Mouse (Mus musculus) liver, embryonic 14.5 days (tissue): ENCODE measurements around the gene Vmn1r33.
"Not testable (repeated sequence)": the region's sequence is repeated elsewhere in the genome, so short reads cannot be mapped to it uniquely, and the experiment has no call there.

Experiments used
- CTCF ChIP-seq: IDR thresholded peaks from 2 replicates; pipeline ENCODE4 v1.5.1; 2016; ENCODE audit warnings: antibody characterized with exemption, low read depth, control low read depth
- EP300 ChIP-seq: IDR thresholded peaks from 2 replicates; pipeline ENCODE4 v1.6.1; 2016; ENCODE audit warnings: antibody characterized with exemption, low read depth

DNA sequence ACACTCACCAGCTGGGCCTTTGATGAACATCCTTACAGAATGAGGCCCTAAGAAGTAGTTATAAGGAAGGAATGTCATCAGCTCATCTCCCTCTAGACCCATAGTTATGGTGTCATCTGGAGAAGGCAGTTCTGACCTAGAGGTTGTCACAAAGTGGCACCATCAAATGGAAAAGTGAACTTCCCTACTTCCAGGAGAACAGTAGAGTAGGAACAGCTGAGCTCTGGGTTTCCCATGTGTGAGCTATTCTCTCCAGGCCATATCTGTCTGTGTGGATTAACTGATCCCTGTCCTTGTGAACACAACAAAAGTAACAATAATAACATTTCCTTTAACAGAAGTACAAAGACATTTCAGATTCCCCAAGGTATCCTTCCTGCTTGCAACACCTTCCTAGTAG, at the start of gene Vmn1r33:
- TF ChIP-seq CTCF, EP300: not testable (repeated sequence)
